In genomic region chr6:29362246-29363128, GRCm38 (mm10) we compare ENCODE assay signal across 12 mouse cellular contexts. TPM values are rescaled to one million over a fixed set of nuclear protein-coding genes. Genes with fewer than 3 reads are reported as not detected.
DNase-seq lines count a peak whose midpoint lies in the region; ATAC-seq and TF ChIP-seq lines count a peak whose summit lies in the region.
"Had no signal": no experiment of that assay in that cellular context is flagged by ENCODE, and none has a peak within 500 bp of the region (broad histone marks: within the 10 kb centered on the region; RNA-seq: fewer than 3 reads in every experiment).

No protein-coding gene starts in this region.

- no peak for ATAC-seq in heart, embryonic 11.5 days (replicated peaks; ENCODE audit: insufficient number of reproducible peaks, low FRiP score, low TSS enrichment)
- ATAC-seq in limb, embryonic 14.5 days (ENCODE audit: low FRiP score, low read depth), result no peak

- peaks cover 15% of the 10 kb centered on the region for H3K36me3 ChIP-seq in heart, embryonic 11.5 days (ENCODE audit: control insufficient read depth, insufficient read depth, low read length)
- peaks cover 73% of the 10 kb centered on the region for H3K36me3 ChIP-seq in limb, embryonic 14.5 days (ENCODE audit: control insufficient read depth, insufficient read depth, low read length)

- no peak overlapping the region for H3K9ac ChIP-seq in heart, embryonic 11.5 days (ENCODE audit: low read depth, low read length)
- no peak overlapping the region for H3K9ac ChIP-seq in limb, embryonic 14.5 days (ENCODE audit: low read depth, low read length, severe bottlenecking)

- H3K27ac ChIP-seq in heart, embryonic 11.5 days (ENCODE audit: low read depth, low read length), result no peak overlapping the region
- H3K27ac ChIP-seq in left cerebral cortex, adult 2 months, result no peak overlapping the region
- peak overlapping the region; percentile 38 for H3K27ac ChIP-seq in limb, embryonic 14.5 days (replicated peaks; ENCODE audit: low read depth, low read length)

- whole genome bisulfite sequencing in heart, embryonic 11.5 days (ENCODE audit: insufficient replicate concordance), result 79% methylated on average over 7 of the region's 7 CpGs
- WGBS in limb, embryonic 14.5 days, result 40% methylated on average over 7 of the region's 7 CpGs

- no peak overlapping the region for H3K4me2 ChIP-seq in heart, embryonic 11.5 days
- H3K4me2 ChIP-seq in limb, embryonic 14.5 days (replicated peaks; ENCODE audit: low read depth, low read length, severe bottlenecking), result no peak overlapping the region

- H3K9me3 ChIP-seq in heart, embryonic 11.5 days (replicated peaks; ENCODE audit: control insufficient read depth, low read length), result no peaks in the 10 kb centered on the region
- no peaks in the 10 kb centered on the region for H3K9me3 ChIP-seq in limb, embryonic 14.5 days (ENCODE audit: control insufficient read depth, low read length)

- peak; percentile 59 for TF ChIP-seq CTCF in left cerebral cortex, adult 2 months (IDR thresholded peaks at IDR 0.05)

- DNase-seq in heart, adult 11 months, result peak; percentile 84
- DNase-seq in left cerebral cortex, adult 2 months (ENCODE audit: extremely low spot score in 1 of 2, low spot score in 2 of 2), result no peak
- no peak for DNase-seq in left cerebral cortex, postnatal 36 days (ENCODE audit: low spot score in 2 of 2)
- DNase-seq in brain, adult 2 months (ENCODE audit: low read depth, low spot score), result peak; percentile 64
- DNase-seq in limb, embryonic 14.5 days (ENCODE audit: low spot score), result no peak
- no peak for DNase-seq in ovary, adult 18-20 months (ENCODE audit: low spot score)
- DNase-seq in retina, embryonic 14.5 days (ENCODE audit: low spot score), result no peak
- DNase-seq: cerebellum, adult 11 months; right cerebral cortex, adult 18-20 months had no signal

- H3K4me1 ChIP-seq in heart, embryonic 11.5 days (ENCODE audit: control insufficient read depth, insufficient read depth, low read length), result no peaks in the 10 kb centered on the region
- H3K4me1 ChIP-seq in limb, embryonic 14.5 days (ENCODE audit: control insufficient read depth, insufficient read depth, low read length), result peaks cover 12% of the 10 kb centered on the region

- no peak overlapping the region for H3K4me3 ChIP-seq in heart, embryonic 11.5 days (ENCODE audit: low read depth, low read length)
- H3K4me3 ChIP-seq in left cerebral cortex, adult 2 months, result no peak overlapping the region
- H3K4me3 ChIP-seq in limb, embryonic 14.5 days (replicated peaks; ENCODE audit: low read length), result no peak overlapping the region

- no peaks in the 10 kb centered on the region for H3K27me3 ChIP-seq in heart, embryonic 11.5 days (ENCODE audit: control insufficient read depth, insufficient read depth, low read length)
- no peaks in the 10 kb centered on the region for H3K27me3 ChIP-seq in limb, embryonic 14.5 days (ENCODE audit: control insufficient read depth, insufficient read depth, low read length)

- intact Hi-C loops in left cerebral cortex, adult 2 months (cut with DNase I), result no loop called here
- intact Hi-C loops in left cerebral cortex, postnatal 36 days (cut with DNase I), result loop anchor here (5.0 kb wide), 1 partner anchor 125 kb away; no protein-coding TSS in a partner anchor

- no peak for TF ChIP-seq POLR2A in limb, embryonic 14.5 days (IDR thresholded peaks at IDR 0.05; ENCODE audit: borderline replicate concordance, extremely low read depth, insufficient read depth, insufficient read length)

RNA-seq across cellular contexts. Expression of gene Calu, which starts 14.6 kb away (rescaled TPM):
- polyA plus RNA-seq in heart, embryonic 11.5 days (2014; fragmentation: Nextera tagmentation; extraction: Ambion mirVana), result 443 and 519 TPM in 2 replicates
- total RNA-seq in left cerebral cortex, adult 2 months (2021), result 10 to 100 TPM; 59.5 to 65.2 TPM
- 10 to 100 TPM; 65.3 to 66.4 TPM for total RNA-seq in left cerebral cortex, postnatal 36 days (2021)
- 354 and 382 TPM in 2 replicates for polyA plus RNA-seq in limb, embryonic 14.5 days (2012; rRNA removed)
- polyA plus RNA-seq in limb, embryonic 14.5 days (2014; fragmentation: Nextera tagmentation; extraction: Ambion mirVana), result 536 and 540 TPM in 2 replicates

RNA-seq across cellular contexts. Expression of gene Opn1sw, which starts 25.8 kb away (rescaled TPM):
- 0.27 and 0.30 TPM in 2 replicates for polyA plus RNA-seq in heart, embryonic 11.5 days (2014; fragmentation: Nextera tagmentation; extraction: Ambion mirVana)
- under 1 TPM in 1 of 2 experiments, not detected in 1; 0.16 TPM for total RNA-seq in left cerebral cortex, adult 2 months (2021)
- total RNA-seq in left cerebral cortex, postnatal 36 days (2021), result under 1 TPM in 1 of 2 experiments, not detected in 1; 0.17 TPM
- 1.3 and 2.1 TPM in 2 replicates for polyA plus RNA-seq in limb, embryonic 14.5 days (2012; rRNA removed)
- 2.0 and 2.3 TPM in 2 replicates for polyA plus RNA-seq in limb, embryonic 14.5 days (2014; fragmentation: Nextera tagmentation; extraction: Ambion mirVana)
- total RNA-seq: megakaryocyte, adult 5-6 weeks had no signal

RNA-seq across cellular contexts. Expression of gene Ccdc136, which starts 33.6 kb away (rescaled TPM):
- polyA plus RNA-seq in heart, embryonic 11.5 days (2014; fragmentation: Nextera tagmentation; extraction: Ambion mirVana), result 27.0 and 30.2 TPM in 2 replicates
- 100 to 1,000 TPM; 104 to 105 TPM for total RNA-seq in left cerebral cortex, adult 2 months (2021)
- total RNA-seq in left cerebral cortex, postnatal 36 days (2021), result 10 to 100 TPM; 90.3 to 90.4 TPM
- polyA plus RNA-seq in limb, embryonic 14.5 days (2012; rRNA removed), result 25.3 and 26.0 TPM in 2 replicates
- polyA plus RNA-seq in limb, embryonic 14.5 days (2014; fragmentation: Nextera tagmentation; extraction: Ambion mirVana), result 26.2 and 26.8 TPM in 2 replicates

RNA-seq across cellular contexts. Expression of gene Fam71f1, which starts 43.5 kb away (rescaled TPM):
- 0.10 and 0.21 TPM in 2 replicates for polyA plus RNA-seq in heart, embryonic 11.5 days (2014; fragmentation: Nextera tagmentation; extraction: Ambion mirVana)
- not detected for total RNA-seq in left cerebral cortex, adult 2 months (2021)
- total RNA-seq in left cerebral cortex, postnatal 36 days (2021), result not detected
- 0.10 and 0.27 TPM in 2 replicates for polyA plus RNA-seq in limb, embryonic 14.5 days (2012; rRNA removed)
- 0.23 TPM in 1 of 2 replicates, not detected in the other for polyA plus RNA-seq in limb, embryonic 14.5 days (2014; fragmentation: Nextera tagmentation; extraction: Ambion mirVana)
- total RNA-seq: megakaryocyte, adult 5-6 weeks had no signal
- polyA plus RNA-seq: kidney, embryonic 14.5 days had no signal

Comparison
In these comparisons a context has a peak if more than half of its experiments do, and no peak if none do; other contexts are left out.
1. DNase-seq: peak in heart, adult 11 months (single experiment) and brain, adult 2 months (single experiment); none in left cerebral cortex, adult 2 months (0 of 2), left cerebral cortex, postnatal 36 days (0 of 2), limb, embryonic 14.5 days (single experiment), ovary, adult 18-20 months (single experiment) and retina, embryonic 14.5 days (single experiment).